Mouse (Mus musculus) cerebellum, postnatal 14 days (tissue): ENCODE data around the gene Capn15.

ENCODE experiments used
- DNase-seq, 2 experiments: peaks; one replicate each; pipeline ENCODE4 v3.0.0; 2021; ENCODE audit warnings: mixed read lengths in 2 of 2

Gene Capn15

GRCm38 (mm10) chr17:25953161-25953560 is 32.4 kb downstream of the Capn15 start:
- DNase-seq, result peak; percentile 77 to 81

- DNase-seq, result peak; percentile 47 to 53
Observed at GRCm38 (mm10) chr17:25951803-25952623, 33.6 kb downstream of the Capn15 start, which contains the start of gene A930017K11Rik. Gene A930017K11Rik, minus strand, starts transcription at chr17:25952565.

GRCm38 (mm10) chr17:25951225-25951802 is 34.3 kb downstream of the Capn15 start:
- peak in 1 of 2 experiments; percentile 75 for DNase-seq

- peak in 1 of 2 experiments; percentile 42 for DNase-seq
Observed at GRCm38 (mm10) chr17:25950706-25951105, 34.9 kb downstream of the Capn15 start.

GRCm38 (mm10) chr17:25949981-25950380 is 35.6 kb downstream of the Capn15 start:
- peak in 1 of 2 experiments; percentile 37 for DNase-seq

GRCm38 (mm10) chr17:25948051-25948450 is 37.5 kb downstream of the Capn15 start:
- DNase-seq, result peak; percentile 60

GRCm38 (mm10) chr17:25947576-25947975 is 38.0 kb downstream of the Capn15 start:
- no peak for DNase-seq

GRCm38 (mm10) chr17:25946891-25947290 is 38.7 kb downstream of the Capn15 start:
- DNase-seq, result no peak

- no peak for DNase-seq
Observed at GRCm38 (mm10) chr17:25946349-25946748, 39.2 kb downstream of the Capn15 start.

GRCm38 (mm10) chr17:25945517-25946155 is 40.0 kb downstream of the Capn15 start:
- DNase-seq, result peak in 1 of 2 experiments; percentile 39

GRCm38 (mm10) chr17:25944366-25945163 is 41.0 kb downstream of the Capn15 start, which contains the start of the genes Pigq and Nhlrc4:
Gene Pigq, minus strand, starts transcription at chr17:25944936.
Gene Nhlrc4, minus strand, starts transcription at chr17:25944961.
- no peak for DNase-seq

GRCm38 (mm10) chr17:25943769-25944168 is 41.8 kb downstream of the Capn15 start:
- DNase-seq, result no peak

GRCm38 (mm10) chr17:25943221-25943620 is 42.4 kb downstream of the Capn15 start:
- DNase-seq, result no peak

GRCm38 (mm10) chr17:25942597-25943151 is 42.9 kb downstream of the Capn15 start:
- DNase-seq, result no peak

- peak; percentile 91 to 93 for DNase-seq
Observed at GRCm38 (mm10) chr17:25941511-25942241, 43.9 kb downstream of the Capn15 start.

GRCm38 (mm10) chr17:25934526-25934925 is 51.1 kb downstream of the Capn15 start:
- no peak for DNase-seq

- DNase-seq, result peak; percentile 75 to 84
Observed at GRCm38 (mm10) chr17:25925348-25925747, 60.2 kb downstream of the Capn15 start.

- DNase-seq, result peak in 1 of 2 experiments; percentile 55
Observed at GRCm38 (mm10) chr17:25922120-25922519, 63.5 kb downstream of the Capn15 start.

GRCm38 (mm10) chr17:25919786-25920642 is 65.6 kb downstream of the Capn15 start:
- peak; percentile 100 for DNase-seq

- DNase-seq, result peak in 1 of 2 experiments; percentile 74
Observed at GRCm38 (mm10) chr17:25919144-25919785, 66.3 kb downstream of the Capn15 start, which contains the start of gene Rab40c. Gene Rab40c, minus strand, starts transcription at chr17:25919727.
